10 mouse cellular contexts compared by ENCODE assay signal in the genomic region with DNA sequence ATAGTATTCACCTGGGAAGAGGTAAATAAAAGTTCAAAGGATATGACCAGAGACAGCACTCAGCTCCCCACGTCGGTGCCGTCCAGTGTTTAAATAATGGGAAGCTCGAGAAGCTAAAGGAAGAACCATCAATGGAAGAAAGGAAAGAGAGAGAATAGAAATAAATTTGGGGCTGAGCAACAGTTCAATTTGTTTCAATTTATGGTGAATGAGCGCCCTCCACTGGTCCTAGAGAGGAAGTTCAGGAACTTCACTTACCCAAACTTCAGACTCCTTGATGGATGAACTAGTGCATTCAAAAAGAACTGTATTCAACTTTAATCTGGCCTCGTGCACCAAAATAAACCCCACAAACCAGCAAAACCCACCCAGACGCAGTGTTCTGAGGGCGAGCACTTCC.
DNase-seq lines count a peak whose midpoint lies in the region; ATAC-seq and TF ChIP-seq lines count a peak whose summit lies in the region.
"Had no signal": no experiment of that assay in that cellular context is flagged by ENCODE, and none has a peak within 500 bp of the region (broad histone marks: within the 10 kb centered on the region; RNA-seq: fewer than 3 reads in every experiment).

No protein-coding gene starts in this region.

- peak; percentile 84 for TF ChIP-seq CTCF in kidney, postnatal 0 days (IDR thresholded peaks at IDR 0.05; ENCODE audit: low read depth)

- H3K4me1 ChIP-seq in kidney, postnatal 0 days (replicated peaks; ENCODE audit: insufficient read depth, low read length): no peaks in the 10 kb centered on the region
- H3K4me1 ChIP-seq in kidney, embryonic 16.5 days (ENCODE audit: insufficient read depth, low read length): no peaks in the 10 kb centered on the region
- H3K4me1 ChIP-seq in neural tube, embryonic 15.5 days: peaks cover 6% of the 10 kb centered on the region; the same call in 1 of the 2 replicates
- H3K4me1 ChIP-seq: liver, embryonic 15.5 days; stomach, embryonic 15.5 days had no signal

- no peaks in the 10 kb centered on the region for H3K36me3 ChIP-seq in kidney, postnatal 0 days (ENCODE audit: insufficient read depth, low read length)
- H3K36me3 ChIP-seq in kidney, embryonic 16.5 days (ENCODE audit: insufficient read depth, low read length): peaks cover 3% of the 10 kb centered on the region; the same call in 1 of the 2 replicates
- H3K36me3 ChIP-seq in neural tube, embryonic 15.5 days: no peaks in the 10 kb centered on the region
- H3K36me3 ChIP-seq: liver, embryonic 15.5 days; stomach, embryonic 15.5 days had no signal

- no peak for ATAC-seq in kidney, postnatal 0 days (replicated peaks; ENCODE audit: low FRiP score, low read depth)
- ATAC-seq in kidney, embryonic 16.5 days (ENCODE audit: low FRiP score, low TSS enrichment): no peak
- ATAC-seq in neural tube, embryonic 15.5 days (ENCODE audit: low FRiP score): no peak

- H3K4me2 ChIP-seq in kidney, postnatal 0 days (ENCODE audit: low read length): no peak overlapping the region
- no peak overlapping the region for H3K4me2 ChIP-seq in kidney, embryonic 16.5 days (replicated peaks; ENCODE audit: low read depth, low read length)
- 0 out of 2 replicates have a peak overlapping the region, but pooled peaks have one; percentile 24 for H3K4me2 ChIP-seq in neural tube, embryonic 15.5 days
- H3K4me2 ChIP-seq: liver, embryonic 15.5 days; stomach, embryonic 15.5 days had no signal

- H3K27me3 ChIP-seq in kidney, postnatal 0 days (ENCODE audit: insufficient read depth, low read length): no peaks in the 10 kb centered on the region
- H3K27me3 ChIP-seq in kidney, embryonic 16.5 days (ENCODE audit: insufficient read depth, low read length): no peaks in the 10 kb centered on the region
- no peaks in the 10 kb centered on the region for H3K27me3 ChIP-seq in neural tube, embryonic 15.5 days (replicated peaks)
- H3K27me3 ChIP-seq: liver, embryonic 15.5 days had no signal

- 11% methylated on average over 8 of the region's 8 CpGs for WGBS in kidney, postnatal 0 days
- WGBS in kidney, embryonic 16.5 days: 13% methylated on average over 8 of the region's 8 CpGs
- WGBS in neural tube, embryonic 15.5 days: 8% methylated on average over 8 of the region's 8 CpGs

- H3K27ac ChIP-seq in kidney, postnatal 0 days: no peak overlapping the region
- no peak overlapping the region for H3K27ac ChIP-seq in kidney, embryonic 16.5 days (ENCODE audit: low read length)
- H3K27ac ChIP-seq in neural tube, embryonic 15.5 days (replicated peaks): no peak overlapping the region
- H3K27ac ChIP-seq: liver, embryonic 15.5 days; stomach, embryonic 15.5 days had no signal

- no peaks in the 10 kb centered on the region for H3K9me3 ChIP-seq in kidney, postnatal 0 days (replicated peaks; ENCODE audit: low read length)
- H3K9me3 ChIP-seq in kidney, embryonic 16.5 days (ENCODE audit: low read length): peaks cover 17% of the 10 kb centered on the region
- H3K9me3 ChIP-seq in neural tube, embryonic 15.5 days (replicated peaks): peaks cover 13% of the 10 kb centered on the region
- H3K9me3 ChIP-seq: liver, embryonic 15.5 days had no signal

- no peak overlapping the region for H3K9ac ChIP-seq in kidney, postnatal 0 days (ENCODE audit: low read depth, low read length)
- H3K9ac ChIP-seq in kidney, embryonic 16.5 days (replicated peaks; ENCODE audit: low read length): no peak overlapping the region
- no peak overlapping the region for H3K9ac ChIP-seq in neural tube, embryonic 15.5 days (replicated peaks)
- H3K9ac ChIP-seq: liver, embryonic 15.5 days; stomach, embryonic 15.5 days had no signal

- peak; percentile 15 to 29 for DNase-seq in adrenal gland, adult 18-20 months (ENCODE audit: low spot score in 2 of 2)
- DNase-seq in adrenal gland, adult 2 months: no peak
- peak; percentile 82 for DNase-seq in kidney, postnatal 0 days (ENCODE audit: low spot score)
- peak; percentile 44 for DNase-seq in R1 (ENCODE audit: low read depth, low spot score)
- DNase-seq in heart, postnatal 4 days: peak; percentile 39
- no peak for DNase-seq in gastrocnemius, adult 8-10 months (ENCODE audit: low spot score in 2 of 2)

- H3K4me3 ChIP-seq in kidney, postnatal 0 days (replicated peaks; ENCODE audit: low read depth, low read length): no peak overlapping the region
- H3K4me3 ChIP-seq in kidney, embryonic 16.5 days (ENCODE audit: low read length): no peak overlapping the region
- no peak overlapping the region for H3K4me3 ChIP-seq in neural tube, embryonic 15.5 days (replicated peaks)
- H3K4me3 ChIP-seq: liver, embryonic 15.5 days; stomach, embryonic 15.5 days had no signal

Comparison
In these comparisons a context has a peak if more than half of its experiments do, and no peak if none do; other contexts are left out.
1. DNase-seq: peak in adrenal gland, adult 18-20 months (2 of 2), kidney, postnatal 0 days (single experiment), R1 (single experiment) and heart, postnatal 4 days (single experiment); none in adrenal gland, adult 2 months (single experiment) and gastrocnemius, adult 8-10 months (0 of 2).